Mouse (Mus musculus) right cerebral cortex, postnatal 36 days (tissue): ENCODE measurements around the gene Dbnl.

Source experiments
- DNase-seq, 2 experiments: peaks; one replicate each; pipeline ENCODE4 v3.0.0; 2022; ENCODE audit warnings: low spot score in 2 of 2, mixed read lengths in 1 of 2

Dbnl gene

DNA sequence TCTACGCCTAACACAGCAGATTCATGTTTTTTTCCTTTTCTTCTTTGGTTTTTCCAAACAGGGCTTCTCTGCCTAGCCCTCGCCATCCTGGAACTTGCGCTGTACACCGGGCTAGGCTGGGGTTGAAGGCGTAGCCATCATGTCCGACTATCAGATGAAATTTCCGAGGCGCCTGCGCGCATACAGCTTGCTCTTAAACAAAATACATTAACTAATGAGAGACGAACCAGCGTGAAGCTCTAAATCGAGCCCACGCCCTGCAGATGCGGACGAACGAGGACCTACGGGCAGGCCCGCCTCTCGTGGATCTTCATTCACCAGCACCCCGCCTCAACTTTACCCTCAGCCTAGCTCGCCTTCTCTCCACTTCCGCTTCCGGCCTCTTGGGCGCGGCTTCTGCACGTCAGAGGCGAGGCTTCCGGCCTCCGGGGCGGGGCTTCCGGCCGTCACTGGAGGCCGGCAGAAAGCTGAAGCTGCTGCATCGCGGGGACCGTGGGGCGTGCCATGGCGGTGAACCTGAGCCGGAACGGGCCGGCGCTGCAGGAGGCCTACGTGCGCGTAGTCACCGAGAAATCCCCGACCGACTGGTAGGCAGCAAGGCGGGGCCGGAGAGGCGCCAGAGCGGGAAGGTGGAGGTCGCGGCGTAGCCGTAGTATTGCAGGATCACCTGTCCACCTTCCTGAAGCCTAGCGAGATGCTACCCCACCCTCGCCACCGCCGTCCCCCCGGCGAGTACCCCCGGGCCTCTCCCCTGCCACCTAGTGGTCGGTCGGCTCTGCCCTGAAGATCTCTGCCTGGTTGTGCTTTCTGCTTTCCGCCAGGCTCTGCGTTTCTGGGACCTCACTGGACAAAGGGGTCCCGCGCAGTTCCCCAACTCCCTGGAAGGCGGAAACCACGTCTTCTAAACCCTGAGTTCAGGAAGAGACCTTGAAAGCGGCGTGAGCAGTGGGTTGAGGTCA is at the start of gene Dbnl:
Gene Dbnl, plus strand, starts transcription at position 433 of the 959 bp plus-strand sequence.
- peak; percentile 92 to 95 for DNase-seq

DNA sequence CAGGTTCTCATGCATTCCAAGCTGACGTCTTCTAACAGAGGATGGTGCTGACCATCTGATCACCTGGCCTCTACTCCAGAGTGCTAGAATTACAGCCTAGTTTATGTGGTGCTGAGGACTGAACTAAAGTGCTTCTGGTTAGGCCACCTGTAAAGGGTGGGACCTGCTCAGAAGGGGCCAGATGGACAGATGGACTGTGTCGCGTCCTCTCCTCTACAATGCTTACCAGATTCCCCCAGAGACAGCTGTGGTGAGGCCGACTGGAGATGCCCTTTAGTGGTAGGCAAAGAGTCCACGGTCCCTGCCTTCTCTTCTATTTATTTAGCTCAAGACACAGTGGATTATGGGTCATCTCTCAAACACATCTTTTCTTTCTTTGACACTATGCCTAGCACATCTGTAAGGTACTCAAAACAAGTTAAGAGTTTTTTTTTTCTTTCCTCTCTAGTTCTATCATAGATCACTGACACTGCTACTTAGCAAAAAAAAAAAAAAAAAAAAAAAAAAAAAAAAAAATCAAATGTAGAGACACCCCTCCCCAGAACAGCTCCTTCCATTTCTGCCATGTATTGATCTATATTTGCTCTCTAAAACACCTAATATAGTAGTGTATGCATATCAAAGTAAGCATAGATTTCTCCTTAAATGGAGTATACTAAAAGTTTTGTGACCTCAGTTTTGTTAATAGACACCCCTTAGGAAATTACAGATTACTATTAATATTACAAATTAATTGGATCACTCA is 49.2 kb upstream of the Dbnl start:
- DNase-seq: no peak

DNA sequence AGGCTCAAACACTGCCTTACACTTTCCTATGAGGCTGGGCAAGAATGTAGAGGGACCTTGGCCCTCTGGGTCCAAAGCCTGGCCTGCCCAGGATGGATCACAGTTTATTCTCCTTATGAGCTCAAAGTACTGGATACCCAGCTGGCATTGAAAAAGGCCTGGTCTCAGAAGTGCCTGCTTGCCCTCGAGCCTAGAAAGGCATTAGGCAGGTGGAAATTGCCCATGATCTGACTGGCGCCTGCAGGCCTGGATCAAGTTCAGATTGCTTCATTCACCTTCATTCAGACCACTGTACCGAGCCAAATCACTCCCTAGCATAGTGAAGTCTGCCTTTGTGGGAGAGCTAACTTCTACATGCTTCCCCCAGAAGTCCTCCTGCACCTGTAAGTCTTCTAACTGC is 48.4 kb upstream of the Dbnl start:
- no peak for DNase-seq

DNA sequence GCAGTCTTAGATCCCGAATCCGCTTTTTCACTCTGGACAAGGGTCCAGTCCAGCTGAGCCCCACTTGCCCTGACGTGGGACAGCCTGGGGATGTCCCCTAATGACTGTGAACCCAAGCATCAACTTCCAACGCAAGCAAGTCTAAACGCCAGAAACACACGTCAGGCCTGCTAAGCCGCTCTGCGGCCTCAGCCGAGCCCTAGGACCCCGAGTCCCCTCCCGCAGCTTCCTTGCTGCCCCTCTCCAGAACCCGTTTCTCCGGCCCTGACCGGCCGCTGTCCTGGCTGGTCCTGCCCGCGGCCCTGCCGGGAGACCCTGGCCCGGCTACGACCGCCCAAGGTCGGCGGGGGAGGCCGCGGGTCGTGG is 47.7 kb upstream of the Dbnl start:
- no peak for DNase-seq

- peak; percentile 61 to 69 for DNase-seq
Observed at GRCm38 (mm10) chr11:5740965-5741627, 47.2 kb upstream of the Dbnl start.

DNA sequence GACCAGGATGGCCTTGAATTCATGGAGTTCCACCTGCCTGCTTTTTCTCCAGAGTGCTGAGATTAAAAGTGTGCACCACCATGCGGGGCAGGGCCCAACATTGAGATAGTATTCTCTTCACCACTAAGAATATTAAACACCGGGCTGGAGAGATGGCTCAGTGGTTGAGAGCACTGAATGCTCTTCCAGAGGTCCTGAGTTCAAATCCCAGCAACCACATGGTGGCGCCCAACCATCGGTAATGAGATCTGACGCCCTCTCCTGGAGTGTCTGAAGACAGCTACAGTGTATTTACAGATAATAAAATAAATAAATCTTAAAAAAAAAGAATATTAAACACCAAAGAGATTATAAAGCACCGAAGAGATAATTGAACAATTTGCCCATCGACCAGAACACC is 46.2 kb upstream of the Dbnl start:
- no peak for DNase-seq

DNA sequence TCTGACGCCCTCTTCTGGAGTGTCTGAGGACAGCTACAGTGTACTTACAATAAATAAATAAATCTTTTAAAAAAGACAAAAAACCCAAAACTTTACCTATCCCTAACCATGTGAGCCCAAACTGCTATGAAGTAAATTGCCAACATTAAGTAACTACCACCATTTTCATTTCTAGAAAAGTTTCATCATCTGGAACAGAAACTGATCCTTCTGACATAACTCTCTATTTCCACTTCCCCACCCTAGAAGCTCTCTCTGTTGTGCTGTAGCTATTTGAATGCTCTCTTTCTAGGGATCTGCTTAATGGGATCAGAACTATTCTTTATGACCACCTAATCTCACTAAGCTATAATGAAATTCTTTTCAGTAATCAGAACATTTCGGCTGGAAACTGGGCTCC is 43.3 kb upstream of the Dbnl start:
- no peak for DNase-seq

GRCm38 (mm10) chr11:5753755-5754154 is 34.5 kb upstream of the Dbnl start:
- DNase-seq: no peak

DNA sequence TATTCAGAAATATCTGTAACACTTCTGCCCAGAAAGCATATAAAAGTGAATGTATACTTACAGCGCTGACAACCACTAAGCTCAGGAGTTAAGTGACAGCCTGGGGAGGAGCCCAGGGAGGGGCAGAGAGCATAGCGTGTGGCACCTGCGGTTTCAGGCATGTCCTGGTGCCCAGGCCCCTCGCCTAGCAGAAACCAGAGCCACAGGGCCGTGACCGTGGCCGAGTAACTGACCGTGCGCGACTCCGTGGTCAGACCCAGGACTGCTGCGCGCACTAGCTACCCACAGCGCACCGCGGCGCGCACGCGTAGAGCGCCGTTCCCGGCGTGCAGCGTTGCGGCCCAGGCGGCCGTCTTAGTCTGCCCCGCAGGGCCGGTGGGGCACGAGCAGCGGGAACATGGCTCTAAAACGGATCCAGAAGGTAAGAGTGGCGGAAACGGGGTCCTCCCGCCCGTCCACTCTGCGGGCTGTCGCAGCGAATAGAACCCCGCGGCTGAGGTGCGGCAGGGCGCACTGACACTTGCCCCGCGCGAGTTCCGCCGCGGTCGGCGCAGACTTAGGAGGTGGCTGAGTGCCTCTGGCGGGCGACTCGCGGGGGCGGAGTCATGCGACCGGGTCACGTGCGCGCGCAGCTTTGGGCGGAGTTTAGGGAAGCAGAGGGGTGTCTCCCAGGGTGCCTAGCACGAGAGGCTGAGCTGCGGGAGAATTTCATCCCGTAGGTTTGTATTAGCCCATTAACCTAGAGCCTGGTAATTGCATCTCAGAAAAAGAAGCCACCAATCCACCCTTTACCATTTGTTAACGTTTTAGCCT is 26.3 kb upstream of the Dbnl start, which contains the start of gene Urgcp:
Gene Urgcp, minus strand, starts transcription at position 557 of the 813 bp plus-strand sequence.
- DNase-seq: peak; percentile 85

GRCm38 (mm10) chr11:5762633-5762982 is 25.7 kb upstream of the Dbnl start:
- DNase-seq: no peak

- DNase-seq: no peak
Observed at GRCm38 (mm10) chr11:5766019-5766418, 22.3 kb upstream of the Dbnl start.

- no peak for DNase-seq
Observed at GRCm38 (mm10) chr11:5778481-5778880, 9.8 kb upstream of the Dbnl start.

DNA sequence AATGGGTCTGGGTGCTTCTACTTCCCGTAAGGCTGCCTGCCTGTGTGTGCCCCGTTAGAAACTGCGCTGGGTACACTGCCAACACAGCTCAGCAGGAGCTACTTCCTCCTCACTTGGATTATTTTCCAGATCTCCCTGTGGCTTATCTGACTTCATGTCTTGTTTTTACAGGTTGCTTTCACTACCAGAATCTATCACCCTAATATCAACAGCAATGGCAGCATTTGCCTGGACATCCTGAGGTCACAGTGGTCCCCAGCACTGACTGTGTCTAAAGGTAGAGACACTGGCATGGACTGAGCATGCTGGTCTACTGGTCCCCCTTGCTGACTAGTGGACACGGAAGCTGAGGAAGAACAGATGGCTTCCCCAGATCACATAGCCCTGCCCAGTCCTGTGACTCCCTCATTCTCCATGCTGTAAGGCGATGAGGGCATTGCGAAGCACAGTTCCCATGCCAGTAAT is 8.2 kb upstream of the Dbnl start:
- DNase-seq: no peak

DNA sequence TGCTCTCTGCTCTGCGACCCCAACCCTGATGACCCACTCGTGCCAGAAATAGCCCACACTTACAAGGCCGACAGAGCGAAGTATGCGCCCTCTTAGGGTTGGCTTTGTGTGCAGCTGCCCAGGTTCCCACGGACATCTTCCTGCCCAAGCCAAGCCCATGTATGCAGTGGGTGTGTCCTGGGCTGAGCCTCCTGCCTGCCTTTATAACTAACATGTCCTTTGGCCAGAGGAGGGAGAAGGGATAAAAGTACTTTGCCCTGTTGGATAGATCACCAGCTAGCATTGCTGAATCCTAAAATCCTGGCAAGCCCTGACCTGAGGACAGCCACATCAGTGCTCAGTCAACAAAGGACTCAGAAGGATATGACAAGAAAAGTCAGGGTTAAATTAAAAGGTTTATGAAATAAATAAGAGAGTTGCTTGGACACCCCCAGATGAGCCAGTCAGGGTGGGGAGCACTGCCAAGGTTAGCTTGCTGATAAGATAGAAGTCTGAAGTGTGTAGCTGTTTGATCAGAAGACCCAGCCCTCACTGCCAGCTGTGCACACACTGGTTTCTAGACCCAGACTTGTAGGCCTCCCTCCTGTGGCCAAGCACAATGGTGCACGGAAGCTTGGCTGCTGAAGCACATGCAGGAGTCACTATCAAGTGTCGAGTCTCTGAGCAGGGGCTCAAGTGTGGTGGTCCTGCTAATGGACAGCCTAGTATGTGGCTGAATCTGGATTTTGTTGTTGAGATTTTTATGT is 5.9 kb upstream of the Dbnl start:
- DNase-seq: no peak

DNA sequence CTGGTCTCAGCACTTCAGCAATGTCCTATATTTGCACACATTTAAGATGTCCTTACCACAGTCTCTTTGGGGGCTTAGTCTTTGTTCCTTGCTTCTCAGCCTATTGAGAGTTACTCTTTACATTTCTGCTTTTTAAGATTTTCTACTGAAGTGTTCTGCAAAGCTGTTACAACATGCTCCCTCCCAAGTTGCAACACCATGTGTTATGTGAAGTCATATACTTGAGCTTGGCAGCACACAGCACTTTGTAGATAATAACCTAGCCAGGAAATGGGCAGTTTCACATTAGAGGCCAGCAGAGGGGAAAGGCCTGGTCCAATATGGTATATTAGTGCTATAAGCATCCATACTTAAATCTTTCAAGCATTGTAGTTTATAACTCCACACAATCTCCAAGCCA is 2.6 kb upstream of the Dbnl start:
- DNase-seq: no peak

DNA sequence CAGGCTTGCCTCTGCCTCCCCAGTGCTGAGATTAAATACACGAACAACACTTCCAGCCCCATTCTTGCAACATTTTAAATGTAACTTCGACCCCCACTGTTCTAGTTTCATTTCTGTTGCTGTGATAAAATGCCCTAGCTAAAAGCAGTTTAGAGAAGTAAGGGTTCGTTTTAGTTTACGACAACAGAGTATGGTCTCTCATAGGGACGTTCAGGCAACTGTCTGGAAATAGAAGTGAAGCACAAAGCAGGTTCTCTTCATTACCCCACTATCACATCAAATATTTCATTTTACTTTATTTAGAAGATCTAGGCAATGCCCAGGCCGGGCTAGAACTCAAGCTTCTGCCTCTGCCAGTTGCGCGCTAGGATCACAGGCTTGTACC is 625 bp upstream of the Dbnl start:
- DNase-seq: no peak

DNA sequence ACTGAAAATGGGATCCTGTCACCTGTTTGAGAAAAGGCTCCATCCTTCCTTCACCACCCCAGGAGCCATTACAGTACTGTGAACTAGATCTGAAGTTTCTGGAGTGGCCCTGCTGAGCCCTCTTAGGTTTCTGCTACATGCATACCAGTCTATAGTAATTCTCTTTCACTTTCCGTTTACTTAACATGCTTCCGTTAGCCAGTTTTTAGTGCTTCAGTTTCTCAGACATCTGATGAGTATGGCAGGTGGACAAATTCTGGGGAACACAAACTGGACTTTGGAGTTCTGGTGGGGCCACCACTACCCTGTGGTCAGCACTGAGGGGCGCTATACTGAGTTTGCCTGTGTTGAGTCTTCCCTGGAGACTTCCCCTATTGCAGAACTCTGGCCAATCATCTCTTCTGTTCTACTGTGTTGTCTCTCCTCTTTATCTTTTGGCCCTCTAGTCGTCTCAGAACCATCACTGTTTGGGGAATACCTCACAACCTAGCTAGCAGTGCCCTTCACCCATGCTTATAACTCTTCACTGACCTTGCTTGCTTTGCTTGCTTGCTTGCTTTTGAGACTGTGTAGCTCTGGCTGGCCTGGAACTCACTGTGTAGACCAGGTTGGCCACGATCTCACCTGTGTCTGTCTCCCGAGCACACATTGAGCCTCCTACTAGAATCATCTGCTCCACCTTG is 924 bp downstream of the Dbnl start:
- DNase-seq: no peak

- DNase-seq: no peak
Observed at GRCm38 (mm10) chr11:5789754-5790333, 1.6 kb downstream of the Dbnl start.

DNA sequence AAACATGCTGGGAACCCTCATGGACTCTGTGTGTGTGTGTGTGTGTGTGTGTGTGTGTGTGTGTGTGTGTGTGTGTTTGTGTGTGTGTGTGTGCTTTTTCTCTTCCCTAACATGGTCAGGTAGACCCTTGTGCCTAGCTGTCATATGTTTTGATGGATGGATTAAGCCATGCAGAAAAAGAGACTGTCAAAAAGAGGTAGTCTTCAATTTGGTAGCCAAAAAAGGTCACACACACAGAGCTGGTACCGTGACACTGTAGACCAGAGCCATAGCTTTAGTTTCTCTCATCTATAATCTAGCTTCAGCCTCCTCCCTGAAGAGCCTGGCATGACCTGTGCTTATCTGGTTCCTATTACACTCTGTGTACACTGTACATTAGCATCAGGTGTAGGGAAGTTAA is 2.1 kb downstream of the Dbnl start:
- no peak for DNase-seq

GRCm38 (mm10) chr11:5795290-5795689 is 7.0 kb downstream of the Dbnl start:
- DNase-seq: no peak
